Mouse (Mus musculus) embryo, embryonic 9.5 days (tissue): ENCODE measurements around the gene Ska2.

Source experiments
- DNase-seq: peaks from one replicate; pipeline ENCODE4 v3.0.0-alpha.2; 2017; ENCODE audit errors: extremely low spot score

Gene Ska2

DNA sequence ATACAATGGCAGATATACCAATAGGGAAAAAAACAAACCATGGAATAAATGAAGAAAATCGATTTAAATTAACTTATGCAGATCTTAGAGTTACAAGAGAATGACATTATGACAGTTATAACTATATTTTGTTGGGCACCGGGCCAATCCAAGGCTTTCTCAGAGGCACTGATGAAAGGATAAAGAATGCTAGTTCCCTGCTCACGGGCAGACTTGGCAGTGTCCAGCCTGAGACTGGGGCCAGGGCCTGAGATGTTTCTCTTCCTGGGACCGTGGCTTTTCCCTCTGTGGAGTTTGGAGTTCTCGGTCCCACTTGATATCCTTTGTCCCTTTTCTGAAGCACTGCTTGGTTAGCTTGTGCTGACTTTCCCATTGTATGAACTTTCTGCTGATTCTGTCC, 64.6 kb downstream of the Ska2 start:
- DNase-seq: no peak
